Mouse (Mus musculus): Measurements from ENCODE around the gene Plppr2. TPM values are rescaled to one million over a fixed set of nuclear protein-coding genes. Genes with fewer than 3 reads are reported as not detected.

The Plppr2 gene
- 2.3 and 3.1 TPM in 2 replicates for polyA plus RNA-seq (2016; fragmentation: Nextera tagmentation; extraction: Ambion mirVana)

- ATAC-seq: peak; percentile 89
- H3K9ac ChIP-seq: peak within 1 kb of the TSS; percentile 55
- 3% methylated on average over 43 of the region's 43 CpGs for WGBS (ENCODE audit: insufficient replicate concordance)
- H3K4me2 ChIP-seq: peak within 1 kb of the TSS; percentile 77
- H3K27ac ChIP-seq: peak within 1 kb of the TSS; percentile 21; the same call in 1 of the 2 replicates
- H3K9me3 ChIP-seq (replicated peaks): no peaks in the 10 kb centered on the region
- peaks cover 33% of the 10 kb centered on the region for H3K27me3 ChIP-seq (replicated peaks)
- peak within 1 kb of the TSS; percentile 53 for H3K4me3 ChIP-seq
- no peaks in the 10 kb centered on the region for H3K36me3 ChIP-seq
- H3K4me1 ChIP-seq: peaks cover 36% of the 10 kb centered on the region
Observed at GRCm38 (mm10) chr9:21936692-21937570, at the start of gene Plppr2. Gene Plppr2, plus strand, starts transcription at chr9:21937033.

GRCm38 (mm10) chr9:21889229-21889628 lies 47.6 kb upstream of the Plppr2 start:
- Histone ChIP-seq H3K36me3 (no peaks in the 10 kb centered on the region), H3K4me2 (no peak overlapping the region), H3K27me3 (replicated peaks) (peaks cover 3% of the 10 kb centered on the region; the same call in 1 of the 2 replicates), H3K4me3 (no peak overlapping the region), H3K4me1 (no peaks in the 10 kb centered on the region), H3K27ac (no peak overlapping the region), H3K9me3 (replicated peaks) (no peaks in the 10 kb centered on the region), H3K9ac (no peak overlapping the region)
- no peak for ATAC-seq
- WGBS (ENCODE audit: insufficient replicate concordance): 54% methylated on average over 3 of the region's 3 CpGs

GRCm38 (mm10) chr9:21901223-21901820 lies 35.5 kb upstream of the Plppr2 start:
- peak; percentile 72 for ATAC-seq
- Histone ChIP-seq H3K4me2 (peak overlapping the region; percentile 60), H3K9me3 (replicated peaks) (no peaks in the 10 kb centered on the region), H3K27ac (no peak overlapping the region), H3K9ac (no peak overlapping the region), H3K4me1 (peaks cover 6% of the 10 kb centered on the region), H3K4me3 (peak overlapping the region; percentile 43), H3K36me3 (no peaks in the 10 kb centered on the region), H3K27me3 (replicated peaks) (peaks cover 17% of the 10 kb centered on the region)
- WGBS (ENCODE audit: insufficient replicate concordance): 11% methylated on average over 10 of the region's 10 CpGs

- Histone ChIP-seq H3K9ac (no peak overlapping the region), H3K4me2 (no peak overlapping the region), H3K27ac (no peak overlapping the region), H3K9me3 (replicated peaks) (no peaks in the 10 kb centered on the region), H3K27me3 (replicated peaks) (peaks cover 11% of the 10 kb centered on the region), H3K4me3 (no peak overlapping the region), H3K36me3 (no peaks in the 10 kb centered on the region), H3K4me1 (peaks cover 6% of the 10 kb centered on the region)
- no peak for ATAC-seq
- 73% methylated on average over 4 of the region's 4 CpGs for WGBS (ENCODE audit: insufficient replicate concordance)
Observed at GRCm38 (mm10) chr9:21904031-21904430, 32.8 kb upstream of the Plppr2 start.

GRCm38 (mm10) chr9:21908216-21908615 lies 28.6 kb upstream of the Plppr2 start:
- Histone ChIP-seq H3K4me2 (no peak overlapping the region), H3K9me3 (replicated peaks) (no peaks in the 10 kb centered on the region), H3K27me3 (replicated peaks) (peaks cover 3% of the 10 kb centered on the region), H3K4me3 (no peak overlapping the region), H3K36me3 (no peaks in the 10 kb centered on the region), H3K4me1 (no peaks in the 10 kb centered on the region), H3K27ac (no peak overlapping the region), H3K9ac (no peak overlapping the region)
- no peak for ATAC-seq
- whole genome bisulfite sequencing (ENCODE audit: insufficient replicate concordance): 26% methylated on average over 11 of the region's 11 CpGs

- Histone ChIP-seq H3K4me3 (no peak overlapping the region), H3K4me1 (no peaks in the 10 kb centered on the region), H3K27me3 (replicated peaks) (no peaks in the 10 kb centered on the region), H3K9me3 (replicated peaks) (no peaks in the 10 kb centered on the region), H3K27ac (no peak overlapping the region), H3K9ac (no peak overlapping the region), H3K4me2 (no peak overlapping the region), H3K36me3 (no peaks in the 10 kb centered on the region)
- 59% methylated on average over 10 of the region's 10 CpGs for WGBS (ENCODE audit: insufficient replicate concordance)
- ATAC-seq: no peak
Observed at GRCm38 (mm10) chr9:21909474-21910223, 27.2 kb upstream of the Plppr2 start.

- no peak for ATAC-seq
- H3K27ac ChIP-seq: no peak overlapping the region
- peak overlapping the region; percentile 100 for H3K4me2 ChIP-seq
- H3K9ac ChIP-seq: peak overlapping the region; percentile 78
- peak overlapping the region; percentile 73 for H3K4me3 ChIP-seq
- peaks cover 2% of the 10 kb centered on the region; the same call in 1 of the 2 replicates for H3K36me3 ChIP-seq
- H3K4me1 ChIP-seq: peaks cover 23% of the 10 kb centered on the region
- peaks cover 22% of the 10 kb centered on the region for H3K27me3 ChIP-seq (replicated peaks)
- H3K9me3 ChIP-seq (replicated peaks): no peaks in the 10 kb centered on the region
- 47% methylated on average over 3 of the region's 3 CpGs for WGBS (ENCODE audit: insufficient replicate concordance)
Observed at GRCm38 (mm10) chr9:21916851-21917492, 19.9 kb upstream of the Plppr2 start.

GRCm38 (mm10) chr9:21917493-21918034 lies 19.3 kb upstream of the Plppr2 start:
- Histone ChIP-seq H3K4me2 (peak overlapping the region; percentile 100), H3K4me3 (peak overlapping the region; percentile 73), H3K36me3 (peaks cover 2% of the 10 kb centered on the region; the same call in 1 of the 2 replicates), H3K4me1 (peaks cover 23% of the 10 kb centered on the region), H3K27ac (peak overlapping the region; percentile 54; the same call in 1 of the 2 replicates), H3K9ac (peak overlapping the region; percentile 78), H3K9me3 (replicated peaks) (no peaks in the 10 kb centered on the region), H3K27me3 (replicated peaks) (peaks cover 22% of the 10 kb centered on the region)
- 2% methylated on average over 35 of the region's 35 CpGs for WGBS (ENCODE audit: insufficient replicate concordance)
- ATAC-seq: peak; percentile 30

GRCm38 (mm10) chr9:21918035-21918592 lies 18.7 kb upstream of the Plppr2 start, which contains the start of gene Rab3d:
Gene Rab3d, minus strand, starts transcription at chr9:21918192.
- H3K36me3 ChIP-seq: peaks cover 2% of the 10 kb centered on the region; the same call in 1 of the 2 replicates
- 2% methylated on average over 36 of the region's 36 CpGs for WGBS (ENCODE audit: insufficient replicate concordance)
- peak within 1 kb of the TSS; percentile 78 for H3K9ac ChIP-seq
- peak within 1 kb of the TSS; percentile 100 for H3K4me2 ChIP-seq
- peak within 1 kb of the TSS; percentile 73 for H3K4me3 ChIP-seq
- peak within 1 kb of the TSS; percentile 54 for H3K27ac ChIP-seq
- peak; percentile 91 for ATAC-seq
- no peaks in the 10 kb centered on the region for H3K9me3 ChIP-seq (replicated peaks)
- H3K4me1 ChIP-seq: peaks cover 23% of the 10 kb centered on the region
- peaks cover 22% of the 10 kb centered on the region for H3K27me3 ChIP-seq (replicated peaks)

GRCm38 (mm10) chr9:21918692-21919384 lies 18.0 kb upstream of the Plppr2 start:
- peak overlapping the region; percentile 73; the same call in 1 of the 2 replicates for H3K4me3 ChIP-seq
- H3K27me3 ChIP-seq (replicated peaks): peaks cover 22% of the 10 kb centered on the region
- no peaks in the 10 kb centered on the region for H3K9me3 ChIP-seq (replicated peaks)
- 25% methylated on average over 5 of the region's 5 CpGs for WGBS (ENCODE audit: insufficient replicate concordance)
- no peak overlapping the region for H3K9ac ChIP-seq
- peak overlapping the region; percentile 100 for H3K4me2 ChIP-seq
- H3K36me3 ChIP-seq: peaks cover 2% of the 10 kb centered on the region; the same call in 1 of the 2 replicates
- ATAC-seq: no peak
- peak overlapping the region; percentile 31; the same call in 1 of the 2 replicates for H3K27ac ChIP-seq
- peaks cover 30% of the 10 kb centered on the region for H3K4me1 ChIP-seq
